Mouse (Mus musculus) brain, embryonic 14.5 days (tissue): ENCODE results near the gene Adcy2.

ENCODE experiments used
- CTCF ChIP-seq: fragments of 200-500 bp; IDR thresholded peaks from 2 replicates; pipeline ENCODE4 v1.5.1; 2012; ENCODE audit warnings: inconsistent platforms, mild to moderate bottlenecking, moderate library complexity, borderline replicate concordance; ENCODE audit not compliant: insufficient read depth, insufficient read length; ENCODE audit errors: extremely low read depth
- POLR2A ChIP-seq: fragments of 200-500 bp; IDR thresholded peaks from 2 replicates; pipeline ENCODE4 v1.6.1; 2012; ENCODE audit warnings: mild to moderate bottlenecking, inconsistent platforms, borderline replicate concordance; ENCODE audit not compliant: poor library complexity, insufficient read depth, insufficient read length, severe bottlenecking; ENCODE audit errors: extremely low read depth

GRCm38 (mm10) chr13:69023239-69023638 lies 23.9 kb upstream of the Adcy2 start:
- no peak for TF ChIP-seq CTCF
- no peak for TF ChIP-seq POLR2A
